Mouse (Mus musculus) lung, postnatal 14 days (tissue): ENCODE measurements at regions not wholly inside any gene's neighbourhood (a gene's known extent, or its start where the extent isn't known, plus 50 kb on each side); places are given as distances from the start of the nearest gene placed in this dataset.

Source experiments
- DNase-seq: peaks from one replicate; pipeline ENCODE4 v3.0.0; 2021

GRCm38 (mm10) chr16:5445776-5446175, 190.0 kb upstream of the Eef2kmt start:
- DNase-seq = peak; percentile 2

DNA sequence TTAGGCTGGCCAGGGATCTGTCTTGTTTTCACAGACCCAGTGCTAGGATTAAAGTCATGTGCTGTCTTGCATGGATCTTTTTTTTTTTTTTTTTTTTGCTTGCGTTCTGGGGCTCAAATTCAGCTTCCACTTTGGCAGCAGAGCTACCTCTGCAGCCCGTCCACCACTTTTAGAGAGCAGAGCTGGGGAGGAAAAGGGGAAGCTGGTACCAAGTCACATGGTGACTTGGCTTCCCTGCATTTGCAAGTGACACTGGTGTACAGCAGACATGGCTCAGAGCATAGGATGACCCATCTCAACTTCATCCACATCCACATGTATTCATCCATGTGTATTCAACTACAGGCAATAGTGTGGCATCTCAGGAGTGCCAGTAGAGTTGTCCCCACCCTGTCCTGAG, 189.0 kb upstream of the Eef2kmt start:
- DNase-seq = no peak

GRCm38 (mm10) chr16:5439717-5440116, 183.9 kb upstream of the Eef2kmt start:
- no peak for DNase-seq

DNA sequence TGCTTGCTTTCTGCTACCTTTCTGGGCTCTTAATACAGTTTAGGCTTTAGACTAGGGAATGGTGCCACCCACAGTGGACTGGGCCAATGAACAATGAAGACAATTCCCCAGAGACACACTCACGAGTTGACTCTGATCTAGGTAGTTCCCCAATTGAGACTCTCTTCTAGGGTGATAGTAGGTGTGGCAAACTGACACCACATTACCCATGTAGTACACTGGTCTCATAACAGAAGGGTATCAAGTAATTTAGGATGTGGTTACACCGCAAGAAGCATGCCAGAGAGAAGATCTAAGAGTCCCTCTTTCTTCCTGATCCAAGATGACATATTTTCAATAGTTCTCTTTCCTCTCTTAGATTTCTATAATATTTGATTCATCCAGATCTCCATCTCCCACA, 182.6 kb upstream of the Eef2kmt start:
- no peak for DNase-seq

- DNase-seq = peak; percentile 1
Measured at GRCm38 (mm10) chr16:5431689-5432088, 175.9 kb upstream of the Eef2kmt start.

- DNase-seq = no peak
Measured at GRCm38 (mm10) chr16:5431111-5431510, 175.3 kb upstream of the Eef2kmt start.

GRCm38 (mm10) chr16:5429466-5429865, 173.7 kb upstream of the Eef2kmt start:
- DNase-seq = no peak

DNA sequence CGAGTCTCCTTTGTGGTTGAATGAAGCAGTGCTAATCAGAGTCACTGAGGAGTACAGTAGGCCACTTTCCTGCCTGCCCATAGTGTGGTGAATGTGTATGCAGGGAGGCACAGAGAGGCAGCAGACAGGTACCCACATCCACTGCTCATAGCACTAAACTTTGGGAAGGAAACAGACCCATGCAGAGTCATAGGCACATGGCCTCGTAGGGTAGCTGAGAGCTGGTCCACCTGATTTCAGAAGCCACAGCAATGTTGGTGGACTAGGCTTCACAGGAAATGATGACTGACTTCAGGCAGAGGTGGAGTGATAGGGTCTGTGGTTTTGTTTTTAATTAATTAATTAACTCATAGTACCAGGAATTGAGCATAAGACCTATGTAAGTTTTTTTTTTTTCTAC, 170.1 kb upstream of the Eef2kmt start:
- no peak for DNase-seq

GRCm38 (mm10) chr16:5422041-5422440, 166.3 kb upstream of the Eef2kmt start:
- no peak for DNase-seq

DNA sequence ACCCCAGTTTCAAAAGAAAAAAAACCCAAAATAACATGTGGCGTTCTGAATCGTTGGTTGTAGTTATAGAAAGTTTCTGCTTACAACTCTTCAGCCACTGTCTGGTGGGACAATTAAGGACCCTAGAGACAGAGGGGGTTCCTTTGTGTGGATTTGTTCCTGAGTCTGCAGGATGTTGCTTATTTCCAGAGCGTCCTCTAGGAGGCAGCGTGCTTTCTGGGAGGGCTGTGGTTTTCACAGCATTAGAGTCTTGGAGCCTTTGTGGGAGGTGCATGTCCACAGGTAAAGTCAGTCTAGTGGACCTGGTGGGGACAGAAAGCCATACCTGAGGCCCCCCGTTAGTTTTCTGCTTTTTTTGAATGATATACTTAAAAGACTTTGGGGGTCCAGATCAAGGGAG, 165.8 kb upstream of the Eef2kmt start:
- DNase-seq = no peak

DNA sequence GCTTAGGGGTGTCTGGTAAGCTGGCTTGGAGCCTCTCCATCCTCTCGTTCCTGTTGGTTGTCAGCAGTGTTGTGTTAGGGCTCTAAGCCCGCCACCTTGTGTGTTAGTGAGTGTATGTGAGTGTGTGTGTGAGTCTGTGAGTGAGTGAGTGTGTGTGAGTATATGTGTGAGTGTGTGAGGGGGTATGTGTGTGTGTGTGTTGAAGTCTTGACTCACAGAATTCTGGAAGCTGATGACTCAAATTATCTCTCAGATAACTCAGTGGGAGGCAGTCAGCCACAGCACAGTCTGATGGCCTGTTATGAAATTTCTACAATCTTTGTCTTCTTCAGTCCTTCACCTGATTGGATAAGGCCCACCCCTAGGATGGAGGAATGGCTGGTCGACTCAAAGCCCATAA, 163.7 kb upstream of the Eef2kmt start:
- no peak for DNase-seq

- no peak for DNase-seq
Measured at GRCm38 (mm10) chr16:5418462-5419197, 162.8 kb upstream of the Eef2kmt start.

DNA sequence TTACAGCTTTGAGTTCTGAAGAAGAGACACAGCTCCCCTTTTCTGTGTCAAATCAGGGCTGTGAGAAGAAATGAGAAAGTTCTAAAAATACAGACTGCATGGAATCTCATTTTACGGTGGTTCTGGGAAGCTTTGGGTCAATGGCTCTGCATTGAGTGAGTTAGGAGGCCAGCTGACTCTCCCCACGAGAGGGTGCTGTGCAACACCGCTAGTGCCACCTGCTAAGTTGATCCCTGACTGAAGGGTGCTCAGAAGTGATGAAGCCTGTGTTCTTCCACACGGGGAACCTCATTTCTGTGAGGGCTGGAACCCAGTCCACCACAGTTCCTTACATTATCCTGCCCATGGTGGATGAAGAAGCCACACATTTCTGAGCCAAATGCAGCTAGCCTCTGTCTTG, 159.5 kb upstream of the Eef2kmt start:
- no peak for DNase-seq

DNA sequence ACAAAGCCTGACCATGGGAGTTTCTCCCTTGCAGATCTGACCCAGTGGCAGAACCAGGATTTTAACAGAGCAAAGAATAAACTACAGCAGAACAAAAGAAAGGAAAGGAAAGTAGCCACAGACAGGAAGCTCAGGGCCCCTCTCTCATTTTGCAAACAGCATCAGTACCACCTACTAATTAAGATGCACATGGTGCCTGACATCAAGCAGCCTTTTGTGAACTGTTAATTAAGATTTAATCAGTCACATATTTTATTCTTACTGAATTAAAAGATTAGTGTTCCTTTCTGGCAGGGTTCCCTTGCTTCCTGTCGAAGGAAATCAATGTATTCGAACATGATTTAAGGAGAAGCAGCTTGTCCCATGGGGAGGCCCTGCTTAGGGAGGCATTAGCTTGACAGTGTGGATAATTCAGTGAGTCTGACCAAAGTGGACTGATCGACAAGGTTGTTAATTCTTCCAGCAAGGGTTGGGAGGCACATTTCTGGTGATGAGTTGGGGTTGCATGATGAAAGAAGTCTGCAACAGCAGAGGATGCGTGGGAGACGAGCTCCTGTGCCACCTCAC, 156.1 kb upstream of the Eef2kmt start:
- DNase-seq = no peak

GRCm38 (mm10) chr16:5406711-5407110, 150.9 kb upstream of the Eef2kmt start:
- DNase-seq = peak; percentile 72

GRCm38 (mm10) chr16:5393336-5393735, 137.6 kb upstream of the Eef2kmt start:
- DNase-seq = no peak

GRCm38 (mm10) chr16:5382930-5383329, 127.1 kb upstream of the Eef2kmt start:
- no peak for DNase-seq

DNA sequence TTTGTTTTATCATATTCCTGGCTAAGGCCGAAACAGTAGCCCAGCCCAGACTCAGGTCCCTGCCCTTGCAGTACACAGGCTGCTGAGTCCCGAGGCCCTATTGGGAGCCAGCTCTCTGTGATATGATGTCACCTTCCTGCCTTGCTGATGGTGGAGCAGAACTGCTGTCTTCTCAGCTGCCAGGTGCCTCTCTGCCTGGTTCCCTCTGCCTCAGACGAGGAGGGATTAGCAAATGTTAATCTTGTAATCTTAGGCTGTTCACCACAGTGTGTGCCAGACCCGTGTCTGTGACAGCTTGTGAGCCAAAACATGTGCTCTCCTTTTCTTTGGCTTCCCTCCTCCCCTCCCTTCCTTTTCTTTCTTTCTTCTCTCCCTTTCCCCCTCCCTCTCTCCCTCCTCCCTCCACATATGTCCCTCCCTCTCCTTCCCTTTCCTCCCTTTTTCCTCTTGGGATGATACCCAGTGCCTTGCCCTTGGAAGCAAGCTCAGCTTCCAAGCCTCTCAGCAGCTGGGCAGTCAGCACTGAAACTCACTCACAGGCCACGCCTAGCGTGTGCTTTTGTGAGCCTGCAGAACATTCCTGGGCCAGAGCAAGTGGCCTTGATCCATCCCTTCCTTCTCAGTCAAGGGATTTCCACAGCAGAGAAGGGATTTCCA, 126.6 kb upstream of the Eef2kmt start:
- no peak for DNase-seq

DNA sequence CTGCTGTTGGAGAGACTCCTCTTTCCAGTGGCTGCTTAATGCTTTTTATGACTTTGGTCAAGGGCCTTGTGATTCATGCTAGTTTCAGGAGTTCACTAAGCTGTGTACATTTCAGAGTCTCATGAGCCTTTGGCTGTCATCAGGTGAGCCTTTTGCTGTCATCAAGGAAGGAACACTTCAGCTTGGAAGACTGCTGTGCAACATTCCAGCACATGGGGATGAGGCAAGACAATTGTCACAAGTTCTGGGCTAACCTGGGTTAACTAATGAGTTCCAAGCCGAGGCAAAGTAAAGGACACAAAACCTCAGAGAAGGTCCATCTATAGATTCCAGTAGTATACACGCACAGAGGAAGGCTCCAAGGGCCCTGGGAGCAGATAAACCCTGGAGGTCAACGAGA, 124.8 kb upstream of the Eef2kmt start:
- no peak for DNase-seq

DNA sequence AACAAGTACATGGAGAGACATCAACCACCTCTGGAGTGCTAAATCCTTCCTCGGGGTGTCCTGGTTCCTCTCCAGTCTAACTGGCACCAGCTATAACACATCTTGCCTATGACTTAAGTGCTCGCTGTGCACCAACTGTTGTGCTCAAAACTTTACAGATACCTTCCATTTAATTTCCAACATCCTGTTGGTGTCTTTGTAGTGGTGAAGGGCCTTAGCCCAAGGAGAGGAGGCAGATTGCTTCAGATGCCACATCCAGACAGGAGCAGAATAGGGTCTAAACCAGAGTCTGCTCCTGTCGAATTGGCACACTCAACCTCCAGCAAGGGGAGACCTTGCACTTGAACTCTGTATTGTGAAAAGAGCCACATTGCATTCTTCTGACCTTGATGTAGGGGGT, 121.2 kb upstream of the Eef2kmt start:
- DNase-seq = no peak

DNA sequence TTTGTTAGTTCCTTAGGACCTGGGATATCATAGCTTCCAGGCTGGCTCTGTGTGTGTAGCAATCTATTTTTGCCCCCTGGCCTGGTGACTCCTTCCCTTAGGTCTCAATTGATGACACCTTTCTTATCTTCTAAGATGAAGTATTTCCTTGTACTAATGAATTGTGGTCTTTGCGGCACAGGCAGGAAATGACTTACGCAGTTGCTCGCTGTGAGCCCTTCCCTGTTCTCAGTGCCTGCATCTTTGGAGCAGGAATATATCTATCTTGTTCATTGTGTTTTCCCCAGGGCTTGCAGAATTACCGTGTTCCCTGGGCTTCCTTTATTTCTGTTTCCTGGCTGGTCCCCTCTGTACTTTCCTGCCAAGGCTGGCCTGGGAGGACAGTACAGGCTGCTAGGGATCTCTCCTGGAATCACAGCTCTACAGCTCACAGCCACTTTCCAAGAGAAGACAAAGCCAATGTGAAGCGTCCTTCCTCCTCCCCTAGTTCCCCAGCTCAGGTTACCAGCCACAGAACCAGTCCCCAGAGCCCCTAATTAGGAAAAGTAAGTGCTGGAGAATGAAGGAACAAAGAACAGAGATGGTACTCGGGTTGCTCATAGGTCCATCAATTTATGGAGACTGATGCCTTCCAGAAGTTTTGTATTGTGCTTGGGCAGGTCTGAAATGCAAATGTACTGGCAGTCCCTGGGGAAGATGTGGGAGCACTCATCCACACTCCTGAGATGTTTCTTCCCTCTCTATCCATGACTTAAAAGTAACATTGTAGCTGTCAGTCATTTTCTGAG, 119.2 kb upstream of the Eef2kmt start:
- DNase-seq = no peak

- DNase-seq = no peak
Measured at GRCm38 (mm10) chr16:5371175-5371893, 115.6 kb upstream of the Eef2kmt start.

DNA sequence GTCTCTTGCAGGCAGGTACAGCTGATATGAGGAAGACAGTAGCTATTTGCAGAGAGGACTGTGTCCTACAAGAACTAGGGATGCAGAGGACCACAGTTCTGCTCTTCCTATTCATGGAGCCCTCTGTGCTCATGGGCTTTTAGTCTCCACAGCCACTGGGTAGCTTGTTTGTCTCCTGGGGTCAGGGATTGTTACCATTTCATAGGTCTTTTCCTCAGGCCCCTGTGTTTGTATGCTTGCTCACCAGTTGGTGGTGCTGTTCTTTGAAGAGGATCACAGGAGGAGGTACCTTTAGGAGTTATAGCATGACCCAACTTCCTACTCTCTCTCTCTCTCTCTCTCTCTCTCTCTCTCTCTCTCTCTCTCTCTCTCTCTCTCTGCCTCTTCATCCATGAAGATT, 114.7 kb upstream of the Eef2kmt start:
- no peak for DNase-seq
